Mouse (Mus musculus) midbrain, embryonic 16.5 days (tissue): ENCODE measurements at regions not wholly inside any gene's neighbourhood (a gene's known extent, or its start where the extent isn't known, plus 50 kb on each side); places are given as distances from the start of the nearest gene placed in this dataset.

ENCODE experiments used
- ATAC-seq: fragments of 200-750 bp; cut with Nextera tagmentation; 2 replicates; pipeline ENCODE4 v1.8.0; 2017; ENCODE audit warnings: moderate TSS enrichment
- H3K27ac ChIP-seq: fragments of 300-500 bp; sonication (generic); 2 replicates; pipeline ENCODE4 v1.5.1; 2014; ENCODE audit warnings: mild to moderate bottlenecking, low read length, mixed read lengths
- H3K27me3 ChIP-seq: fragments of 300-500 bp; sonication (generic); 2 replicates; pipeline ENCODE4 v1.6.1; 2014; ENCODE audit warnings: low read depth, low read length, mixed read lengths; ENCODE audit not compliant: control insufficient read depth, insufficient read depth
- H3K36me3 ChIP-seq: fragments of 300-500 bp; sonication (generic); 2 replicates; pipeline ENCODE4 v1.6.1; 2014; ENCODE audit warnings: mild to moderate bottlenecking, low read length, moderate library complexity, mixed read lengths; ENCODE audit not compliant: control insufficient read depth, insufficient read depth
- H3K4me1 ChIP-seq: fragments of 300-500 bp; sonication (generic); 2 replicates; pipeline ENCODE4 v1.6.1; 2014; ENCODE audit warnings: mild to moderate bottlenecking, low read length, mixed read lengths; ENCODE audit not compliant: control insufficient read depth, insufficient read depth
- H3K4me2 ChIP-seq: fragments of 300-500 bp; sonication (generic); 2 replicates; pipeline ENCODE4 v1.6.1; 2014; ENCODE audit warnings: mild to moderate bottlenecking, low read length, mixed read lengths
- H3K4me3 ChIP-seq: fragments of 300-500 bp; sonication (generic); 2 replicates; pipeline ENCODE4 v1.5.1; 2014; ENCODE audit warnings: low read depth, mild to moderate bottlenecking, low read length, moderate library complexity, mixed read lengths
- H3K9ac ChIP-seq: fragments of 300-500 bp; sonication (generic); 2 replicates; pipeline ENCODE4 v1.6.1; 2014; ENCODE audit warnings: low read depth, low read length, mixed read lengths
- H3K9me3 ChIP-seq: fragments of 300-500 bp; sonication (generic); replicated peaks from 2 replicates; pipeline ENCODE4 v1.6.1; 2014; ENCODE audit warnings: mild to moderate bottlenecking, low read length, mixed read lengths; ENCODE audit not compliant: control insufficient read depth, poor library complexity, severe bottlenecking
- WGBS: fragments of 180-500 bp; shearing (Covaris S2); extraction: QIAGEN DNeasy Blood & Tissue Kit; methylation state at CpG from one replicate; pipeline ENCODE4 v1.1.7; 2014; 5-methylcytosine and 5-hydroxymethylcytosine counted together

DNA sequence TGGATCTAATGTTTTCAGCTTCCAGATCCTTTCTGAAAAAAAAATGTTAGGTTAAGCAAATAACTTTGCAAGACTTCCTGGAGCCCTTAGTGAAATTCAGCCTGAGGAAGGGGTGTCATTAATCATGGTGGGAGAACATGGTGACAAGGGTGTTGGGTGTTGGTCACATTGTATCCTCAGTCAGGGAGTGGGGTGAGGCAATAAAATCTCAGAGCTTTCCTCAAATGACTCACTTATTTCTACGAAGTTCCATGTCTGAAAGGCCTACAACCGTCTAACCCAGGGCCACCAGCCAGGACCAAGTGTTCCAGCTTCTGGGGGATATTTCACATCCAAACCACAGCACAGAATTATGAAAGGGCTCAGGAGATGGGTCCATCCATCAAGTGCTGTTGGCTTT lies 117.7 kb upstream of the Nr2f2 start:
- Histone ChIP-seq H3K9me3 (no peaks in the 10 kb centered on the region), H3K4me2 (no peak overlapping the region), H3K27ac (no peak overlapping the region), H3K36me3 (no peaks in the 10 kb centered on the region), H3K4me1 (no peaks in the 10 kb centered on the region), H3K4me3 (no peak overlapping the region), H3K9ac (no peak overlapping the region), H3K27me3 (no peaks in the 10 kb centered on the region)
- 91% methylated on average over 2 of the region's 2 CpGs for WGBS
- no peak for ATAC-seq

GRCm38 (mm10) chr7:70483536-70483935 lies 117.0 kb upstream of the Nr2f2 start:
- no peaks in the 10 kb centered on the region for H3K36me3 ChIP-seq
- H3K9ac ChIP-seq: no peak overlapping the region
- H3K4me3 ChIP-seq: no peak overlapping the region
- no peaks in the 10 kb centered on the region for H3K27me3 ChIP-seq
- no peak for ATAC-seq
- H3K4me1 ChIP-seq: no peaks in the 10 kb centered on the region
- H3K9me3 ChIP-seq: no peaks in the 10 kb centered on the region
- H3K4me2 ChIP-seq: no peak overlapping the region
- 94% methylated on average over 3 of the region's 3 CpGs for WGBS
- H3K27ac ChIP-seq: no peak overlapping the region

- H3K27me3 ChIP-seq: no peaks in the 10 kb centered on the region
- H3K36me3 ChIP-seq: no peaks in the 10 kb centered on the region
- H3K4me2 ChIP-seq: no peak overlapping the region
- H3K9ac ChIP-seq: no peak overlapping the region
- no peak overlapping the region for H3K27ac ChIP-seq
- no peak for ATAC-seq
- H3K4me1 ChIP-seq: no peaks in the 10 kb centered on the region
- 92% methylated on average over 10 of the region's 10 CpGs for WGBS
- H3K9me3 ChIP-seq: no peaks in the 10 kb centered on the region
- no peak overlapping the region for H3K4me3 ChIP-seq
Measured at GRCm38 (mm10) chr7:70481880-70482279, 115.3 kb upstream of the Nr2f2 start.

- no peak overlapping the region for H3K9ac ChIP-seq
- no peak overlapping the region for H3K4me2 ChIP-seq
- H3K36me3 ChIP-seq: no peaks in the 10 kb centered on the region
- H3K4me3 ChIP-seq: no peak overlapping the region
- no peak overlapping the region for H3K27ac ChIP-seq
- H3K4me1 ChIP-seq: no peaks in the 10 kb centered on the region
- no peak for ATAC-seq
- no peaks in the 10 kb centered on the region for H3K27me3 ChIP-seq
- 86% methylated on average over 4 of the region's 4 CpGs for WGBS
- no peaks in the 10 kb centered on the region for H3K9me3 ChIP-seq
Measured at GRCm38 (mm10) chr7:70472786-70473185, 106.3 kb upstream of the Nr2f2 start.

DNA sequence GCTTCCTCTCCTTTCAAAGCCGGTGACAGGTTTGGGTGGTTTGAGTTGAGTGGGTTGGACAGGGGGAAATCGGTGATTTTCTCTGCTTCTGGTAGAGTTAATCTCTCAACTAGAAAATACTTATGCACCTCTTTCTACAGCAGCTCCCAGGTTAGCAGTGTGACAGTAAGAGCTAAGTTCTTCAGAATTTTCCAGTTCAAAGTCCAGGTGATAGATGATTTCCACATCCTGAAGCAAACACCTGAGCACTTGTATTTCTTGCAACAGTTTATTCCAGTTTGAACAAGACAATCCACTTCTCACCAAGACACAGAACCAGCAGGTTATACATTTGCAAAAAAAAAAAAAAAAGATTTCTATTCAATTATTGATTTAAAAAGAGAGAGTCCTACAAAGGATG lies 104.0 kb upstream of the Nr2f2 start:
- WGBS: 100% methylated on average over 2 of the region's 2 CpGs

DNA sequence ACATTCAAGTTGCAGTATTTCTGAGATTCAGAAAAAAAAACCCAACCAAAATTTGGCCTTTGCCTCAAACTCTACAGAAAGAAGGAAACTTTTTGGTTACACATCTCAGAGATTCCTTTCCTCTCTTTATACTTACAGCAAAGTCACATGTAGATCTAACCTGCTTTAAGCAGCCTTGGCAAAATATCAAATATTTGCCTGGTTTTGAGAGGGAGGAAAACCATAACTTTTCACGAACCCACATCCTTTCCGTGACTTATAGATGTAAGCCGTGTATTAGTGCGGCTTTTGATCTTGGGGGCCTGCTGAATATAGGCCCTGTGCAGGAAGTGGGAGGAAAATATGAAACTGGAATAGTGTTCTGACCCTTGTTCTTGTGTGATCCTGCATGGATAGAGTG lies 95.6 kb upstream of the Nr2f2 start:
- Histone ChIP-seq H3K36me3 (no peaks in the 10 kb centered on the region), H3K9ac (no peak overlapping the region), H3K27me3 (no peaks in the 10 kb centered on the region), H3K27ac (no peak overlapping the region), H3K4me2 (no peak overlapping the region), H3K4me3 (no peak overlapping the region), H3K4me1 (no peaks in the 10 kb centered on the region), H3K9me3 (no peaks in the 10 kb centered on the region)
- no peak for ATAC-seq
- 97% methylated on average over 4 of the region's 4 CpGs for WGBS

More for the DNA sequence above, 104.0 kb upstream of the Nr2f2 start:
- no peaks in the 10 kb centered on the region for H3K27me3 ChIP-seq
- H3K4me3 ChIP-seq: no peak overlapping the region
- H3K36me3 ChIP-seq: no peaks in the 10 kb centered on the region
- H3K9ac ChIP-seq: no peak overlapping the region
- no peak overlapping the region for H3K27ac ChIP-seq
- no peak for ATAC-seq
- no peaks in the 10 kb centered on the region for H3K4me1 ChIP-seq
- H3K4me2 ChIP-seq: no peak overlapping the region
- no peaks in the 10 kb centered on the region for H3K9me3 ChIP-seq

DNA sequence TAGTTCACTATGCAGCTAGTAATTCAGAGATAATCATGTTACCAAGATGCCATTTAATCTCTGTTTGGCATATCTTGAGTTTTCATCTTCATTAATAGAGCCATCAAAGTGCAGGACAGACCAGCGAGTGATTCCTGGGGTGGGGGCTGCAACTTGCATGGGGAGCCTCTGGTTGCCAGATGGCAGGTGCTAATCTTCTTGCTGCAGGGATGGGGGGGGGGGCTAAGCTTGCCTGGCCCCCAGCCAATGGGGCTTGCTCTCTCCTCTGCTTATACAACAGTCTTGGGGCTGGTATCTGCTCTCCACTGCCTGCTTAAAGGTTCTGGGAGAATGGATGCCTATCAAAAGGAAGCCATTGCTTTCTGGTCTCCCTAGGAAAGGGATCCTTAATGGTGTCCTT lies 88.0 kb upstream of the Nr2f2 start:
- H3K27ac ChIP-seq: no peak overlapping the region
- H3K36me3 ChIP-seq: no peaks in the 10 kb centered on the region
- WGBS: 36% methylated on average over 1 of the region's 1 CpGs
- H3K4me1 ChIP-seq: no peaks in the 10 kb centered on the region
- no peaks in the 10 kb centered on the region for H3K27me3 ChIP-seq
- no peak overlapping the region for H3K4me2 ChIP-seq
- H3K9ac ChIP-seq: no peak overlapping the region
- no peaks in the 10 kb centered on the region for H3K9me3 ChIP-seq
- ATAC-seq: no peak; the same call in 1 of the 2 replicates
- no peak overlapping the region for H3K4me3 ChIP-seq

DNA sequence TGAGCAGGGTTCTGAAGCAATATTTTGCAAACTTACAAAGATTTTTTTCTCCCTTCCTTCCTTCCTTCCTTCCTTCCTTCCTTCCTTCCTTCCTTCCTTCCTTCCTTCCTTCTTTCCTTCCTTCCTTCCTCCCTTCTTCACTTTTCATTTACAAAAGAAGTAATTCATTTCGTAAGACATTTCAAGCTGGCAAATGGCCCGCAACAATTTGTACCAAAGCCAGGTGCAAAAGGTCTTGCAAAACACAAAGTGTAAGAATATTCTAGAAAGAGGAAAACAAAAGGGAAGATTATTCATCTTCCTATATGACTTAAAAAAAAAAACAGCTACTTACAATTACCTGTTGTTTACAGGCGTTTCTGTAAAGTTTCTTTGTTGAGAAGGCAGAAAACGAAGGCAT lies 86.3 kb upstream of the Nr2f2 start:
- Histone ChIP-seq H3K4me3 (no peak overlapping the region), H3K4me1 (no peaks in the 10 kb centered on the region), H3K9me3 (no peaks in the 10 kb centered on the region), H3K36me3 (no peaks in the 10 kb centered on the region), H3K27me3 (no peaks in the 10 kb centered on the region), H3K27ac (no peak overlapping the region), H3K4me2 (no peak overlapping the region), H3K9ac (no peak overlapping the region)
- ATAC-seq: no peak
- 63% methylated on average over 4 of the region's 4 CpGs for WGBS

DNA sequence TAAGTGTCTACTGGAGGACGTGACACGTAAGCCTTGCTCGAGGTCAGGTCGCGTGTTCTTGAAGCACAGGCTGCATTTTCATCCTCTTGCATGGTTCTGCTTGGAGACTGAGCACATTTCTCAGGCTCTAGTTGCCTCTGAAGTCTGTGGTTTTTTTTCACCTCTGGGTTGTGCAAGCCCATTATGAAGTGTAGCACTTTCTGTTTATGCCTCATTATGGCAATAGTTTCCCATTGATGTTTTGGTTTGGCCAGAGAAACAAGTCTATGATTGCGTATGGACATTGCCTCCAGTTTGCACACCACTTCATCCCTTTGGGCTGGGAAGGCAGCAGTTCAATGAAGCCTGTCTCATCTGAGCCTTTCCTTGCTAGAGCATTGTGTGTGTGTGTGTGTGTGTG lies 72.4 kb upstream of the Nr2f2 start:
- no peaks in the 10 kb centered on the region for H3K9me3 ChIP-seq
- no peaks in the 10 kb centered on the region for H3K4me1 ChIP-seq
- no peak for ATAC-seq
- no peak overlapping the region for H3K27ac ChIP-seq
- H3K36me3 ChIP-seq: no peaks in the 10 kb centered on the region
- H3K4me2 ChIP-seq: no peak overlapping the region
- no peaks in the 10 kb centered on the region for H3K27me3 ChIP-seq
- H3K4me3 ChIP-seq: no peak overlapping the region
- no peak overlapping the region for H3K9ac ChIP-seq
- 95% methylated on average over 6 of the region's 6 CpGs for WGBS

GRCm38 (mm10) chr7:70433838-70434237 lies 67.3 kb upstream of the Nr2f2 start:
- Histone ChIP-seq H3K4me1 (no peaks in the 10 kb centered on the region), H3K36me3 (no peaks in the 10 kb centered on the region), H3K4me3 (no peak overlapping the region), H3K27me3 (no peaks in the 10 kb centered on the region), H3K9ac (no peak overlapping the region), H3K9me3 (no peaks in the 10 kb centered on the region), H3K27ac (no peak overlapping the region), H3K4me2 (no peak overlapping the region)
- 66% methylated on average over 8 of the region's 8 CpGs for WGBS
- ATAC-seq: no peak
